Mouse (Mus musculus) bone marrow, adult 2 months (tissue): ENCODE data around the gene Aldh6a1. TPM values are rescaled to one million over a fixed set of nuclear protein-coding genes. Genes with fewer than 3 reads are reported as not detected.

ENCODE experiments used
- H3K27ac ChIP-seq: fragments of 200-500 bp; 2 replicates; pipeline ENCODE4 v1.5.1; 2012; ENCODE audit warnings: low read depth, mild to moderate bottlenecking, control low read depth, inconsistent platforms, low read length; ENCODE audit not compliant: control insufficient read depth, poor library complexity, insufficient read depth
- H3K4me1 ChIP-seq: fragments of 200-500 bp; 2 replicates; pipeline ENCODE4 v1.6.1; 2011; ENCODE audit warnings: low read length; ENCODE audit not compliant: control insufficient read depth, insufficient read depth
- H3K4me3 ChIP-seq: fragments of 200-500 bp; replicated peaks from 2 replicates; pipeline ENCODE3; 2011; ENCODE audit warnings: mild to moderate bottlenecking, low read depth, low read length, control low read depth; ENCODE audit not compliant: control insufficient read depth
- CTCF ChIP-seq: fragments of 200-500 bp; IDR thresholded peaks from 2 replicates; pipeline ENCODE4 v1.5.1; 2011; ENCODE audit warnings: low read length, control low read depth; ENCODE audit not compliant: control insufficient read depth, insufficient read depth
- POLR2A ChIP-seq: fragments of 200-500 bp; IDR thresholded peaks from 2 replicates; pipeline ENCODE4 v1.6.1; 2011; ENCODE audit warnings: low read depth, mild to moderate bottlenecking, control low read depth, low read length, borderline replicate concordance; ENCODE audit not compliant: control insufficient read depth
- WGBS: fragments of 180-500 bp; shearing (Covaris S2); methylation state at CpG from one replicate; pipeline ENCODE4 v1.1.7; 2018; 5-methylcytosine and 5-hydroxymethylcytosine counted together
- polyA plus RNA-seq: library from polyadenylated mRNA; stranded (reverse); fragments of >200 nt; gene quantifications from 2 replicates; pipeline ENCODE4 v1.2.4, GENCODE M21; 2011; ENCODE audit warnings: low replicate concordance; ENCODE audit not compliant: missing spikeins, insufficient read depth, insufficient read length

The Aldh6a1 gene
- polyA plus RNA-seq, 1 experiment, result 3.0 TPM

GRCm38 (mm10) chr12:84438697-84439096 is 12.1 kb downstream of the Aldh6a1 start:
- TF ChIP-seq CTCF (no peak), POLR2A (no peak)
- Histone ChIP-seq H3K27ac (no peak overlapping the region), H3K4me1 (no peaks in the 10 kb centered on the region), H3K4me3 (no peak overlapping the region)
- 40% methylated on average over 2 of the region's 2 CpGs for WGBS

GRCm38 (mm10) chr12:84429825-84430224 is 21.0 kb downstream of the Aldh6a1 start:
- H3K4me3 ChIP-seq, result no peak overlapping the region
- TF ChIP-seq POLR2A, result no peak
- TF ChIP-seq CTCF, result no peak
- H3K27ac ChIP-seq, result no peak overlapping the region
- WGBS, result 84% methylated on average over 2 of the region's 2 CpGs
- H3K4me1 ChIP-seq, result no peaks in the 10 kb centered on the region

GRCm38 (mm10) chr12:84423990-84424389 is 26.8 kb downstream of the Aldh6a1 start:
- WGBS, result 66% methylated on average over 3 of the region's 3 CpGs
- Histone ChIP-seq H3K4me1 (no peaks in the 10 kb centered on the region), H3K4me3 (no peak overlapping the region), H3K27ac (no peak overlapping the region)
- no peak for TF ChIP-seq POLR2A

GRCm38 (mm10) chr12:84417605-84417922 is 33.2 kb downstream of the Aldh6a1 start:
- peaks cover 3% of the 10 kb centered on the region; the same call in 1 of the 2 replicates for H3K4me1 ChIP-seq
- H3K4me3 ChIP-seq, result peak overlapping the region; percentile 70
- TF ChIP-seq POLR2A (no peak), CTCF (no peak)
- WGBS, result 40% methylated on average over 18 of the region's 18 CpGs
- peak overlapping the region; percentile 82 for H3K27ac ChIP-seq

- peak within 1 kb of the TSS; percentile 82 for H3K27ac ChIP-seq
- H3K4me1 ChIP-seq, result peaks cover 3% of the 10 kb centered on the region; the same call in 1 of the 2 replicates
- 3% methylated on average over 50 of the region's 50 CpGs for WGBS
- TF ChIP-seq POLR2A (peak; percentile 77; the same call in 1 of the 2 replicates), CTCF (no peak)
- peak within 1 kb of the TSS; percentile 70 for H3K4me3 ChIP-seq
These were observed 33.8 kb downstream of the Aldh6a1 start, which contains the start of gene Rnf113a2 for GRCm38 (mm10) chr12:84416834-84417604. TSS of gene Rnf113a2 (plus strand) at chr12:84417196.

GRCm38 (mm10) chr12:84408819-84409507 is 41.8 kb downstream of the Aldh6a1 start, which contains the start of the genes Entpd5 and Bbof1:
TSS of gene Entpd5 (minus strand) at chr12:84409029.
TSS of gene Bbof1 (plus strand) at chr12:84409071.
- H3K4me3 ChIP-seq, result peak within 1 kb of the TSS; percentile 93
- TF ChIP-seq POLR2A (peak; percentile 75; the same call in 1 of the 2 replicates), CTCF (no peak)
- H3K27ac ChIP-seq, result peak within 1 kb of the TSS; percentile 97
- no peaks in the 10 kb centered on the region; the same call in 1 of the 2 replicates for H3K4me1 ChIP-seq
- 3% methylated on average over 63 of the region's 63 CpGs for WGBS

GRCm38 (mm10) chr12:84407874-84408818 is 42.7 kb downstream of the Aldh6a1 start:
- TF ChIP-seq POLR2A (no peak), CTCF (no peak)
- peak overlapping the region; percentile 97 for H3K27ac ChIP-seq
- no peaks in the 10 kb centered on the region; the same call in 1 of the 2 replicates for H3K4me1 ChIP-seq

More at GRCm38 (mm10) chr12:84407874-84408818, 42.7 kb downstream of the Aldh6a1 start:
- under 1% methylated on average over 51 of the region's 52 CpGs for WGBS
- H3K4me3 ChIP-seq, result peak overlapping the region; percentile 93
